Mouse (Mus musculus) layer of hippocampus, adult 2 months (tissue): ENCODE measurements at regions not wholly inside any gene's neighbourhood (a gene's known extent, or its start where the extent isn't known, plus 50 kb on each side); places are given as distances from the start of the nearest gene placed in this dataset.

ENCODE experiments used
- DNase-seq, 2 experiments: peaks; one replicate each; pipeline ENCODE4 v3.0.0; 2022; ENCODE audit warnings: low spot score in 2 of 2
- H3K27ac ChIP-seq: fragments of 200-600 bp; 2 replicates; pipeline ENCODE4 v1.8.1; 2022
- H3K4me3 ChIP-seq: fragments of 200-600 bp; 2 replicates; pipeline ENCODE4 v1.8.1; 2022; ENCODE audit warnings: mild to moderate bottlenecking
- CTCF ChIP-seq: fragments of 200-600 bp; conservative IDR thresholded peaks from 2 replicates; pipeline ENCODE4 v1.8.1; 2022; ENCODE audit warnings: antibody characterized with exemption, mild to moderate bottlenecking, moderate library complexity

GRCm38 (mm10) chr5:77865342-77865741 is 457.5 kb upstream of the Igfbp7 start:
- DNase-seq = no peak
- no peak overlapping the region for H3K4me3 ChIP-seq
- H3K27ac ChIP-seq = no peak overlapping the region
- TF ChIP-seq CTCF = no peak

GRCm38 (mm10) chr5:77855191-77855590 is 447.4 kb upstream of the Igfbp7 start:
- DNase-seq = no peak
- no peak overlapping the region for H3K4me3 ChIP-seq
- H3K27ac ChIP-seq = no peak overlapping the region
- TF ChIP-seq CTCF = no peak

- no peak overlapping the region for H3K27ac ChIP-seq
- no peak for TF ChIP-seq CTCF
- no peak overlapping the region for H3K4me3 ChIP-seq
- no peak for DNase-seq
Measured at GRCm38 (mm10) chr5:77853999-77854784, 446.4 kb upstream of the Igfbp7 start.

- no peak for DNase-seq
- H3K4me3 ChIP-seq = no peak overlapping the region
- TF ChIP-seq CTCF = peak; percentile 30; the same call in 1 of the 2 replicates
- no peak overlapping the region for H3K27ac ChIP-seq
Measured at GRCm38 (mm10) chr5:77851645-77852044, 443.8 kb upstream of the Igfbp7 start.

GRCm38 (mm10) chr5:77838186-77839097 is 430.6 kb upstream of the Igfbp7 start:
- Histone ChIP-seq H3K4me3 (no peak overlapping the region; the same call in 1 of the 2 replicates), H3K27ac (peak overlapping the region; percentile 54)
- DNase-seq = peak in 1 of 2 experiments; percentile 32
- no peak for TF ChIP-seq CTCF

- Histone ChIP-seq H3K4me3 (no peak overlapping the region), H3K27ac (no peak overlapping the region)
- no peak for DNase-seq
- no peak for TF ChIP-seq CTCF
Measured at GRCm38 (mm10) chr5:77827971-77828370, 420.1 kb upstream of the Igfbp7 start.

GRCm38 (mm10) chr5:77826063-77826462 is 418.2 kb upstream of the Igfbp7 start:
- no peak for DNase-seq
- Histone ChIP-seq H3K4me3 (no peak overlapping the region), H3K27ac (no peak overlapping the region)
- no peak for TF ChIP-seq CTCF

- H3K27ac ChIP-seq = no peak overlapping the region
- no peak overlapping the region for H3K4me3 ChIP-seq
- TF ChIP-seq CTCF = no peak
- no peak for DNase-seq
Measured at GRCm38 (mm10) chr5:77816759-77817280, 409.0 kb upstream of the Igfbp7 start.

- no peak for TF ChIP-seq CTCF
- Histone ChIP-seq H3K4me3 (no peak overlapping the region), H3K27ac (no peak overlapping the region)
- DNase-seq = no peak
Measured at GRCm38 (mm10) chr5:77809844-77810243, 402.0 kb upstream of the Igfbp7 start.

GRCm38 (mm10) chr5:77807726-77808125 is 399.9 kb upstream of the Igfbp7 start:
- peak; percentile 53 to 83 for DNase-seq
- TF ChIP-seq CTCF = peak; percentile 92
- no peak overlapping the region for H3K4me3 ChIP-seq
- H3K27ac ChIP-seq = no peak overlapping the region

- no peak overlapping the region for H3K4me3 ChIP-seq
- no peak for DNase-seq
- no peak for TF ChIP-seq CTCF
- no peak overlapping the region for H3K27ac ChIP-seq
Measured at GRCm38 (mm10) chr5:77806334-77807157, 398.7 kb upstream of the Igfbp7 start.

GRCm38 (mm10) chr5:77805796-77806195 is 398.0 kb upstream of the Igfbp7 start:
- TF ChIP-seq CTCF = 0 out of 2 replicates have a peak, but pooled peaks have one; percentile 6
- no peak overlapping the region for H3K4me3 ChIP-seq
- DNase-seq = no peak
- no peak overlapping the region for H3K27ac ChIP-seq

- no peak for DNase-seq
- no peak for TF ChIP-seq CTCF
- Histone ChIP-seq H3K27ac (no peak overlapping the region), H3K4me3 (no peak overlapping the region)
Measured at GRCm38 (mm10) chr5:77805303-77805702, 397.5 kb upstream of the Igfbp7 start.
